Mouse (Mus musculus): Measurements from ENCODE around the gene Sult4a1. TPM values are rescaled to one million over a fixed set of nuclear protein-coding genes. Genes with fewer than 3 reads are reported as not detected.

Gene Sult4a1
- polyA plus RNA-seq, 1 experiment from 2014 or later: 0.18 TPM

DNA sequence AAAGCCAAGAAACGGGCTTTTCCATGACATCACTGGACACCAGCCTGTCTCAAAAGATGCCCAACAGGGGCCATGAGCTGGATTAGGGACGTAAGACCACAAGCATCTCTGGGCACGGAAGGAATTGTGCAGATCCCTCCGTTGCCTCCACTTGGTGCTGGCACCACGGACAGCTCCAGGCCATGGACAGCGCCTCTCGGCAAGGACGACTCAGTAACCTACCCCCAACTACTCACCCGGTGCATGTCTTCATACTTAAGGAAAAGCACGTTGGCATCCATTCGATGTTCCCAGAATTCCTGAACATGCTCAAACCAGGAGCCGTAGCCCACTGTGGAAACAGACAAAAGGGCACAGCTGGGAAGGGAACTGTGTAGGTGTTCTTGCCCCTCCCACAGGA lies 19.2 kb downstream of the Sult4a1 start:
- H3K4me3 ChIP-seq: no peak overlapping the region
- no peaks in the 10 kb centered on the region for H3K36me3 ChIP-seq
- no peaks in the 10 kb centered on the region for H3K27me3 ChIP-seq (replicated peaks)
- no peak overlapping the region for H3K27ac ChIP-seq
- H3K9ac ChIP-seq: no peak overlapping the region
- WGBS (ENCODE audit: insufficient replicate concordance): 32% methylated on average over 12 of the region's 12 CpGs
- no peaks in the 10 kb centered on the region for H3K4me1 ChIP-seq
- no peak for ATAC-seq
- H3K4me2 ChIP-seq: no peak overlapping the region
- no peaks in the 10 kb centered on the region for H3K9me3 ChIP-seq (replicated peaks)

DNA sequence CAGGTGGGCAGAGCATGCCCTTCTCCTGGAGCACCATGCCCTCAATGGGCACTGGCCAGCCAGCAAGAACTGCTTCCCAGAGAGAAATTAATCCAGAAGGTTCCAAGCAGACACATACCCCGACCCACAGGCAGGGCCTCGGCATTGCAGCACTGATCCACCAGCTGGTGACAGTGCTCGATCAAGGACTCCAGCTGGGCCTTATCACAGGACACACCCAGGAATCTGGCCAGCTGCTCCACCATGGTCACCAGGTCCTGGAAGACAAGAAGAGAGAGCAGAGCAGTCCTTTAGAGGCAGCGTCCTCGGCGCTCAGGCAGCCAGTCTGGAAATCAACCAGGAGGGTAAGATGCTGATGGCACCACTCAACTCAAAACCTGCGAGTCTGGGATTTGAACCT lies 25.5 kb downstream of the Sult4a1 start:
- no peak for ATAC-seq
- no peak overlapping the region for H3K4me3 ChIP-seq
- H3K27ac ChIP-seq: no peak overlapping the region
- no peaks in the 10 kb centered on the region for H3K9me3 ChIP-seq (replicated peaks)
- 45% methylated on average over 7 of the region's 7 CpGs for WGBS (ENCODE audit: insufficient replicate concordance)
- H3K4me2 ChIP-seq: no peak overlapping the region
- H3K36me3 ChIP-seq: no peaks in the 10 kb centered on the region
- H3K4me1 ChIP-seq: no peaks in the 10 kb centered on the region
- no peak overlapping the region for H3K9ac ChIP-seq
- peaks cover 9% of the 10 kb centered on the region for H3K27me3 ChIP-seq (replicated peaks)

DNA sequence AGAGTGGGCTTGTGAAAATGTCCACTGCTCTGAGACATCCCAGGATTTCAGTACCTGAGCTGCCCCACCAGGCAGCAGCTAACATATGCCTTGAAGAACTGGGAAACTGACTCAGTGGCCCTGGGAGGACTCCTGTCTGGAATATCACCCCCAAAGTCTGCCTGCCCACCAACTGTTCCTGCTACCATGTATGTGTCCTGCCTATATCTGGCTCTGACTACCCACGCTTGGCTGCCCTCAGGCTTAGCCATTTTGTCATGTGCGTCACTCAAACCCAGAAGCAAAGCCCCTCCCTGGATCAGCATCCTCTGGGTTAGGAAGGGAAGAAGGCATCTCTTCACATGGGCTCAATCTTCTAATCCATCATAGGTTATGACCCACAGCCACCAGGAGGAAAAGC lies 26.0 kb downstream of the Sult4a1 start:
- no peak overlapping the region for H3K9ac ChIP-seq
- H3K9me3 ChIP-seq (replicated peaks): no peaks in the 10 kb centered on the region
- no peaks in the 10 kb centered on the region for H3K4me1 ChIP-seq
- WGBS (ENCODE audit: insufficient replicate concordance): 67% methylated on average over 2 of the region's 2 CpGs
- no peak overlapping the region for H3K4me2 ChIP-seq
- no peak overlapping the region for H3K4me3 ChIP-seq
- H3K27me3 ChIP-seq (replicated peaks): peaks cover 15% of the 10 kb centered on the region
- ATAC-seq: no peak
- H3K36me3 ChIP-seq: no peaks in the 10 kb centered on the region
- no peak overlapping the region for H3K27ac ChIP-seq

DNA sequence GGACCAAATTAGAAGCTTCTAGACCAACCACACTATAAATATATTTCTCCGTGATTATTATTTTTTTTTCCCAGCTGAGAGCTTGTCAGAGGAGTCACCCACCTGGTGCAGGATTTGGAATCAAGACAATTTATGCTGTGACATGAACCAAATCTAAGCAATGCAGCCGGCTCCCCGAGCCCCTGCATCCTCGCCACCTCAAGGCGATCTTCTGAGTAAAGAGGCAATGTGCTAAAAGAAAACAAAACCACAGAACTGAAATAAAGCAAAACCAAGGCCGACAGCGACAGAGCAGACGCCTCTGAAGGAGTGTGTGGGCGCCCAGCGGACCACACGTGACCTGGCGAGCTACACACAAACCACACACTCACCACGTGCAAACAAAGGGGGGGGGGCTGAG lies 26.9 kb downstream of the Sult4a1 start:
- H3K36me3 ChIP-seq: no peaks in the 10 kb centered on the region
- H3K9me3 ChIP-seq (replicated peaks): no peaks in the 10 kb centered on the region
- H3K27me3 ChIP-seq (replicated peaks): peaks cover 21% of the 10 kb centered on the region
- H3K27ac ChIP-seq: no peak overlapping the region
- no peak overlapping the region for H3K4me2 ChIP-seq
- H3K9ac ChIP-seq: no peak overlapping the region
- WGBS (ENCODE audit: insufficient replicate concordance): 57% methylated on average over 13 of the region's 13 CpGs
- no peak overlapping the region for H3K4me3 ChIP-seq
- ATAC-seq: no peak
- H3K4me1 ChIP-seq: no peaks in the 10 kb centered on the region

DNA sequence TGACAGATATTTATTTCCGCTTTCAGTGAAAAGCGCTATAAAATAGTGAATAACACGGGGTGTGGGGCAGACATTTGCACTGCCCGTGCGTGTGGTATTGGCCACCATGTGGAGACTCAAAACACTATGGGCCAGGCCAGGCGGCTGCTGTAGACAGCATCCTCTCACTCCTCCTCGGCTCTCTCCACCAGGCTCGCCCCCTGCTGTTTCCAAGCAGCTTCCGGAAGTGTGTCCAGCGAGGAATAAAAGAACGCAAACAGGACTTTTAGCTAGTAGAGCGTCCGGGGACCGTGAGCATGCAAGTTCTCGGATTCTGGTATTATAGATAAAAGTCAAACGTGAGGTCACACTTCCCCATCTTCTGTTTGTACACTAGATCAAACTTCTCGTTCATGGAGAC lies 28.4 kb downstream of the Sult4a1 start:
- no peaks in the 10 kb centered on the region for H3K36me3 ChIP-seq
- no peaks in the 10 kb centered on the region for H3K9me3 ChIP-seq (replicated peaks)
- WGBS (ENCODE audit: insufficient replicate concordance): 57% methylated on average over 17 of the region's 17 CpGs

DNA sequence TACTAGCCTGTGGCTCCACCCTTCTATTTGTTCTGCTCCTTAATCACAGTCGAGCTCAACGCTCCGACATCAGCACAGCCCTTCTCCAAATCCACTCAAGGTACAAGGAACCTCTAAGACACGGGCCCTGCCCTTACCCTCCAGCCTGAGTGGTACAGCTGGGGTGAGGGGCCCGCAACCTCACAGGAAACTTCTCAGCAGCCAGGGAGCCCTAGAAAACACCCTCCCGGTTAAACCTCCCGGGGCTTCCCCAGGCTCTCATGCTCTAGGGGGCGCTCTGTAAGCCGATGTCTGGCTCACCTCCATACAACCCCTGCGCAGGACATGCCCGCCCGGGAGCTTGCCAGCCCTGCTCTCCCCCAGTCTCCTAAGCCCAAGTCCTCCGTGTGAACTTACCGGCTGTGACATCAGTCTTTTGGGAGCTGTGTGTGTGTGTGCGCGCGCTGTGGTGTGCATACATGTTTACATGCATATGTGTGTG lies 30.8 kb downstream of the Sult4a1 start:
- H3K4me3 ChIP-seq: no peak overlapping the region
- no peaks in the 10 kb centered on the region for H3K9me3 ChIP-seq (replicated peaks)
- H3K9ac ChIP-seq: no peak overlapping the region
- no peaks in the 10 kb centered on the region for H3K4me1 ChIP-seq
- H3K36me3 ChIP-seq: no peaks in the 10 kb centered on the region
- no peak overlapping the region for H3K27ac ChIP-seq
- WGBS (ENCODE audit: insufficient replicate concordance): 24% methylated on average over 17 of the region's 17 CpGs
- peaks cover 58% of the 10 kb centered on the region for H3K27me3 ChIP-seq (replicated peaks)
- H3K4me2 ChIP-seq: no peak overlapping the region
- ATAC-seq: no peak

More for the DNA sequence above, 28.4 kb downstream of the Sult4a1 start:
- H3K27ac ChIP-seq: no peak overlapping the region
- H3K4me3 ChIP-seq: no peak overlapping the region
- H3K27me3 ChIP-seq (replicated peaks): peaks cover 34% of the 10 kb centered on the region
- no peak overlapping the region for H3K9ac ChIP-seq
- H3K4me2 ChIP-seq: no peak overlapping the region
- ATAC-seq: no peak
- H3K4me1 ChIP-seq: no peaks in the 10 kb centered on the region

DNA sequence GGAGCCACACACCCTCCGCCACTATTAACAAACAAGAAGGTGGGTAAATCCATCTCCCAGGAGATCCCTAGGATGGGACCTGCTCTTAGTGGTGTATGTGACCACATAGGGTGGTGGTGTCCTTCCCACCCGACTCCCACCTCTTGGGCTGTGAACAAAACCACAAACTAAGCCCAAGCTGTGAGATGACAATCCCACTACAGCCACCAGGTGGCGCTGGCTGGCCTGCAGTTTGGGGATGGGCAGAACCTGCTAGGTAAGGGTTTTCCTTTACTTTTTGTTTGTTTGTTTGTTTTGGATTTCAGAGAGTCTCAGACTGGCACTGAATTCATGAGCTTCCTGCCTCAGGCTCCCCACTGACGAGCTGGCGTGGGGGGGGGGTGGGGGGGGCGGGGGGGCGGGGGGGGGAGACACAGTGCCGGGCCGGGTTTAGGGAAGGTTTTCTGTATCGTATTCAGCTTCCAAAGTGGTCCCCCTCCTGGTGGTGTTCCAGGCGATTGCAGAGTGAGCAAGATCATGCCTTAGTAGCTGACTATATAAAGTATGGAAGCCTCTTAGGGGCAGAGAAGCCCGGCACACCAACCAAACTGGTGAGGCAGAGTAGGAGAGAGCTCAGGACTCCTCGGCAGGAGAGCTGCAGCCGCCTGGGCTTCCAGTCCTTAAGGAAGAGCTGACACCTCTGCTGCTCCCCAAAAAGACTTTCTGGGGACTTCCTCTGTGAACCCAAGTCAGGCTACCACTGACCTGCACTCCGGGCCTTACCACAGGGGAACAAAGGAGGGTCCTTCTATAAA lies 31.4 kb downstream of the Sult4a1 start:
- Histone ChIP-seq H3K9me3 (replicated peaks) (no peaks in the 10 kb centered on the region), H3K4me3 (no peak overlapping the region), H3K9ac (no peak overlapping the region), H3K27me3 (replicated peaks) (peaks cover 65% of the 10 kb centered on the region), H3K36me3 (no peaks in the 10 kb centered on the region), H3K4me1 (no peaks in the 10 kb centered on the region), H3K27ac (no peak overlapping the region), H3K4me2 (no peak overlapping the region)
- no peak for ATAC-seq
- 11% methylated on average over 15 of the region's 15 CpGs for WGBS (ENCODE audit: insufficient replicate concordance)

- peaks cover 75% of the 10 kb centered on the region for H3K27me3 ChIP-seq (replicated peaks)
- no peaks in the 10 kb centered on the region for H3K4me1 ChIP-seq
- H3K27ac ChIP-seq: no peak overlapping the region
- H3K36me3 ChIP-seq: no peaks in the 10 kb centered on the region
- H3K9ac ChIP-seq: no peak overlapping the region
- no peaks in the 10 kb centered on the region for H3K9me3 ChIP-seq (replicated peaks)
- no peak overlapping the region for H3K4me3 ChIP-seq
- 17% methylated on average over 8 of the region's 8 CpGs for WGBS (ENCODE audit: insufficient replicate concordance)
- H3K4me2 ChIP-seq: no peak overlapping the region
- no peak for ATAC-seq
Measured at GRCm38 (mm10) chr15:84073058-84073457, 32.5 kb downstream of the Sult4a1 start.

GRCm38 (mm10) chr15:84072226-84072625 lies 33.3 kb downstream of the Sult4a1 start:
- no peak for ATAC-seq
- Histone ChIP-seq H3K4me3 (no peak overlapping the region), H3K4me2 (no peak overlapping the region), H3K9ac (no peak overlapping the region), H3K27ac (no peak overlapping the region), H3K4me1 (no peaks in the 10 kb centered on the region), H3K27me3 (replicated peaks) (peaks cover 83% of the 10 kb centered on the region), H3K36me3 (no peaks in the 10 kb centered on the region), H3K9me3 (replicated peaks) (no peaks in the 10 kb centered on the region)
- WGBS (ENCODE audit: insufficient replicate concordance): 26% methylated on average over 7 of the region's 7 CpGs

GRCm38 (mm10) chr15:84070116-84070676 lies 35.4 kb downstream of the Sult4a1 start:
- Histone ChIP-seq H3K27ac (no peak overlapping the region), H3K4me1 (no peaks in the 10 kb centered on the region), H3K4me3 (no peak overlapping the region), H3K4me2 (no peak overlapping the region), H3K36me3 (no peaks in the 10 kb centered on the region), H3K9me3 (replicated peaks) (0 out of 2 replicates have a peak, but pooled peaks cover 4% of the 10 kb centered on the region), H3K27me3 (replicated peaks) (peaks cover 85% of the 10 kb centered on the region), H3K9ac (no peak overlapping the region)
- 2% methylated on average over 13 of the region's 13 CpGs for WGBS (ENCODE audit: insufficient replicate concordance)
- ATAC-seq: no peak

- 10% methylated on average over 16 of the region's 16 CpGs for WGBS (ENCODE audit: insufficient replicate concordance)
- H3K4me1 ChIP-seq: no peaks in the 10 kb centered on the region
- H3K4me3 ChIP-seq: no peak overlapping the region
- H3K4me2 ChIP-seq: no peak overlapping the region
- H3K27ac ChIP-seq: no peak overlapping the region
- H3K36me3 ChIP-seq: no peaks in the 10 kb centered on the region
- no peak for ATAC-seq
- H3K9me3 ChIP-seq (replicated peaks): 0 out of 2 replicates have a peak, but pooled peaks cover 4% of the 10 kb centered on the region
- peaks cover 85% of the 10 kb centered on the region for H3K27me3 ChIP-seq (replicated peaks)
- H3K9ac ChIP-seq: no peak overlapping the region
Measured at GRCm38 (mm10) chr15:84069455-84070050, 36.0 kb downstream of the Sult4a1 start.

GRCm38 (mm10) chr15:84065701-84066100 lies 39.9 kb downstream of the Sult4a1 start:
- H3K27ac ChIP-seq: no peak overlapping the region
- H3K27me3 ChIP-seq (replicated peaks): peaks cover 55% of the 10 kb centered on the region
- no peaks in the 10 kb centered on the region for H3K4me1 ChIP-seq
- no peaks in the 10 kb centered on the region for H3K36me3 ChIP-seq
- no peak for ATAC-seq
- WGBS (ENCODE audit: insufficient replicate concordance): 62% methylated on average over 4 of the region's 4 CpGs
- no peak overlapping the region for H3K4me3 ChIP-seq
- H3K4me2 ChIP-seq: no peak overlapping the region
- no peak overlapping the region for H3K9ac ChIP-seq
- 0 out of 2 replicates have a peak, but pooled peaks cover 4% of the 10 kb centered on the region for H3K9me3 ChIP-seq (replicated peaks)

All from liver, embryonic 12.5 days (tissue).